Mouse (Mus musculus) lung, postnatal 0 days (tissue): ENCODE measurements around the gene Sfpq. TPM values are rescaled to one million over a fixed set of nuclear protein-coding genes. Genes with fewer than 3 reads are reported as not detected.

Experiments
- ATAC-seq: fragments of 200-750 bp; cut with Nextera tagmentation; 2 replicates; pipeline ENCODE4 v1.8.0; 2017; ENCODE audit warnings: moderate library complexity
- DNase-seq: peaks from one replicate; pipeline ENCODE4 v3.0.0-alpha.2; 2016; ENCODE audit warnings: low spot score
- H3K27ac ChIP-seq: fragments of 300-500 bp; sonication (generic); 2 replicates; pipeline ENCODE4 v1.5.1; 2014; ENCODE audit warnings: antibody characterized with exemption, mild to moderate bottlenecking, low read length, mixed read lengths
- H3K27me3 ChIP-seq: fragments of 300-500 bp; sonication (generic); replicated peaks from 2 replicates; pipeline ENCODE4 v1.6.1; 2014; ENCODE audit warnings: low read length, mixed read lengths; ENCODE audit not compliant: insufficient read depth
- H3K36me3 ChIP-seq: fragments of 300-500 bp; sonication (generic); 2 replicates; pipeline ENCODE4 v1.6.1; 2014; ENCODE audit warnings: low read length, mixed read lengths; ENCODE audit not compliant: insufficient read depth
- H3K4me1 ChIP-seq: fragments of 300-500 bp; sonication (generic); 2 replicates; pipeline ENCODE4 v1.6.1; 2014; ENCODE audit warnings: antibody characterized with exemption, low read depth, low read length, mixed read lengths; ENCODE audit not compliant: insufficient read depth
- H3K4me2 ChIP-seq: fragments of 300-500 bp; sonication (generic); replicated peaks from 2 replicates; pipeline ENCODE4 v1.6.1; 2014; ENCODE audit warnings: low read depth, mild to moderate bottlenecking, low read length, moderate library complexity, mixed read lengths
- H3K4me3 ChIP-seq: fragments of 300-500 bp; sonication (generic); 2 replicates; pipeline ENCODE4 v1.5.1; 2014; ENCODE audit warnings: low read depth, low read length
- H3K9ac ChIP-seq: fragments of 300-500 bp; sonication (generic); replicated peaks from 2 replicates; pipeline ENCODE4 v1.6.1; 2014; ENCODE audit warnings: low read depth, mild to moderate bottlenecking
- H3K9me3 ChIP-seq: fragments of 300-500 bp; sonication (generic); 2 replicates; pipeline ENCODE4 v1.6.1; 2016; ENCODE audit warnings: low read length, mixed read lengths
- CTCF ChIP-seq: IDR thresholded peaks from 2 replicates; pipeline ENCODE4 v1.5.1; 2016; ENCODE audit warnings: antibody characterized with exemption, mild to moderate bottlenecking
- EP300 ChIP-seq: IDR thresholded peaks from 2 replicates; pipeline ENCODE4 v1.6.1; 2016; ENCODE audit warnings: antibody characterized with exemption, mild to moderate bottlenecking, control low read depth
- WGBS: fragments of 180-500 bp; shearing (Covaris S2); extraction: QIAGEN DNeasy Blood & Tissue Kit; methylation state at CpG from one replicate; pipeline ENCODE4 v1.1.7; 2014; 5-methylcytosine and 5-hydroxymethylcytosine counted together
- polyA plus RNA-seq: library from polyadenylated mRNA; unstranded; fragments of >200 nt; fragmentation: Nextera tagmentation; extraction: Ambion mirVana; gene quantifications from 2 replicates; pipeline ENCODE4 v1.2.1, GENCODE M21; 2015

The Sfpq gene
- polyA plus RNA-seq, 1 experiment from 2014 or later: 51.1 TPM

GRCm38 (mm10) chr4:127085761-127086160 is 64.6 kb downstream of the Sfpq start:
- Histone ChIP-seq H3K4me2 (no peak overlapping the region), H3K4me1 (no peaks in the 10 kb centered on the region), H3K27me3 (no peaks in the 10 kb centered on the region), H3K9ac (no peak overlapping the region), H3K9me3 (no peaks in the 10 kb centered on the region), H3K4me3 (no peak overlapping the region), H3K27ac (no peak overlapping the region), H3K36me3 (0 out of 2 replicates have a peak, but pooled peaks cover 5% of the 10 kb centered on the region)
- WGBS: 84% methylated on average over 1 of the region's 1 CpGs
- ATAC-seq (no peak), DNase-seq (no peak)
- TF ChIP-seq EP300 (no peak), CTCF (no peak)

Other genes starting within 250 kb of the Sfpq start
- 8.6 and 11.7 TPM in 2 replicates for gene Zmym4, start 53.2 kb upstream of the Sfpq start, polyA plus RNA-seq
- 6.4 and 8.1 TPM in 2 replicates for gene Zmym1, start 39.8 kb downstream of the Sfpq start, polyA plus RNA-seq
- 5.8 and 9.2 TPM in 2 replicates for gene Zmym6, start 56.1 kb downstream of the Sfpq start, polyA plus RNA-seq
- gene Tmem35b, start 102.4 kb downstream of the Sfpq start, polyA plus RNA-seq: 19.7 and 27.7 TPM in 2 replicates
- gene Dlgap3, start 147.9 kb downstream of the Sfpq start, polyA plus RNA-seq: 0.10 and 0.18 TPM in 2 replicates
- gene Smim12, start 222.5 kb downstream of the Sfpq start, polyA plus RNA-seq: 60.4 and 66.1 TPM in 2 replicates